Mouse (Mus musculus) lung, postnatal 36 days (tissue): ENCODE measurements around the gene Gm9736.
"Not testable (repeated sequence)": the region's sequence is repeated elsewhere in the genome, so short reads cannot be mapped to it uniquely, and the experiment has no call there.

ENCODE experiments used
- DNase-seq: peaks from one replicate; pipeline ENCODE4 v3.0.0; 2022; ENCODE audit warnings: mixed read lengths

Gene Gm9736

GRCm38 (mm10) chr10:77751254-77751653 lies at the start of gene Gm9736:
Gene Gm9736 (minus strand): TSS chr10:77751354.
- not testable (repeated sequence) for DNase-seq

- no peak for DNase-seq
Measured at GRCm38 (mm10) chr10:77798921-77799508, 47.9 kb upstream of the Gm9736 start, which contains the start of gene Gm19668. Gene Gm19668 (minus strand): TSS chr10:77799133.

- not testable (repeated sequence) for DNase-seq
Measured at GRCm38 (mm10) chr10:77798164-77798920, 47.2 kb upstream of the Gm9736 start.

GRCm38 (mm10) chr10:77797677-77798076 lies 46.5 kb upstream of the Gm9736 start:
- DNase-seq, result no peak

GRCm38 (mm10) chr10:77794976-77795375 lies 43.8 kb upstream of the Gm9736 start, which contains the start of gene Gm9639:
Gene Gm9639 (minus strand): TSS chr10:77795076.
- no peak for DNase-seq

- no peak for DNase-seq
Measured at GRCm38 (mm10) chr10:77788621-77789020, 37.5 kb upstream of the Gm9736 start.

- DNase-seq, result not testable (repeated sequence)
Measured at GRCm38 (mm10) chr10:77787876-77788275, 36.7 kb upstream of the Gm9736 start, which contains the start of gene Gm7137. Gene Gm7137 (minus strand): TSS chr10:77788200.

GRCm38 (mm10) chr10:77783396-77783795 lies 32.2 kb upstream of the Gm9736 start:
- not testable (repeated sequence) for DNase-seq

GRCm38 (mm10) chr10:77782442-77782841 lies 31.3 kb upstream of the Gm9736 start, which contains the start of gene Gm3250:
Gene Gm3250 (minus strand): TSS chr10:77782542.
- DNase-seq, result not testable (repeated sequence)

GRCm38 (mm10) chr10:77776844-77777243 lies 25.7 kb upstream of the Gm9736 start, which contains the start of gene Gm7138:
Gene Gm7138 (minus strand): TSS chr10:77776944.
- DNase-seq, result not testable (repeated sequence)

GRCm38 (mm10) chr10:77772142-77772541 lies 21.0 kb upstream of the Gm9736 start:
- DNase-seq, result not testable (repeated sequence)

GRCm38 (mm10) chr10:77771225-77771624 lies 20.1 kb upstream of the Gm9736 start, which contains the start of gene Gm3238:
Gene Gm3238 (minus strand): TSS chr10:77771325.
- not testable (repeated sequence) for DNase-seq

GRCm38 (mm10) chr10:77769727-77770126 lies 18.6 kb upstream of the Gm9736 start:
- DNase-seq, result no peak

- not testable (repeated sequence) for DNase-seq
Measured at GRCm38 (mm10) chr10:77759582-77759981, 8.4 kb upstream of the Gm9736 start, which contains the start of gene Gm3233. Gene Gm3233 (minus strand): TSS chr10:77759682.

- no peak for DNase-seq
Measured at GRCm38 (mm10) chr10:77753448-77753847, 2.3 kb upstream of the Gm9736 start.

GRCm38 (mm10) chr10:77752312-77752711 lies 1.2 kb upstream of the Gm9736 start:
- DNase-seq, result not testable (repeated sequence)

GRCm38 (mm10) chr10:77750686-77751085 lies 468 bp downstream of the Gm9736 start:
- DNase-seq, result not testable (repeated sequence)

GRCm38 (mm10) chr10:77741924-77742688 lies 9.0 kb downstream of the Gm9736 start, which contains the start of gene Gm18596:
Gene Gm18596 (minus strand): TSS chr10:77742638.
- DNase-seq, result not testable (repeated sequence)

GRCm38 (mm10) chr10:77738929-77739328 lies 12.2 kb downstream of the Gm9736 start:
- no peak for DNase-seq

GRCm38 (mm10) chr10:77735928-77736327 lies 15.2 kb downstream of the Gm9736 start:
- no peak for DNase-seq

GRCm38 (mm10) chr10:77729241-77729640 lies 21.9 kb downstream of the Gm9736 start:
- peak; percentile 15 for DNase-seq

- DNase-seq, result peak; percentile 1
Measured at GRCm38 (mm10) chr10:77728280-77728679, 22.9 kb downstream of the Gm9736 start.

GRCm38 (mm10) chr10:77726186-77726585 lies 25.0 kb downstream of the Gm9736 start, which contains the start of gene Gm10100:
Gene Gm10100 (plus strand): TSS chr10:77726486.
- no peak for DNase-seq
